Mouse (Mus musculus): ENCODE measurements at regions not wholly inside any gene's neighbourhood (a gene's known extent, or its start where the extent isn't known, plus 50 kb on each side); places are given as distances from the start of the nearest gene placed in this dataset.

GRCm38 (mm10) chr13:100950348-100951184 lies 117.3 kb upstream of the Slc30a5 start:
- no peak overlapping the region for H3K4me2 ChIP-seq (replicated peaks)
- ATAC-seq (ENCODE audit: low FRiP score) (peak; percentile 74; the same call in 1 of the 2 replicates), DNase-seq (ENCODE audit: low spot score) (peak; percentile 50)
- no peak overlapping the region for H3K9ac ChIP-seq
- no peak overlapping the region for H3K27ac ChIP-seq
- 30% methylated on average over 7 of the region's 7 CpGs for WGBS
- H3K4me3 ChIP-seq (replicated peaks; ENCODE audit: low read length) = no peak overlapping the region
- H3K9me3 ChIP-seq (ENCODE audit: control insufficient read depth, low read length) = no peaks in the 10 kb centered on the region
- H3K4me1 ChIP-seq (replicated peaks; ENCODE audit: control insufficient read depth, insufficient read depth, low read length) = peaks cover 5% of the 10 kb centered on the region
- H3K27me3 ChIP-seq (ENCODE audit: control insufficient read depth, insufficient read depth, low read length) = no peaks in the 10 kb centered on the region
- H3K36me3 ChIP-seq (replicated peaks; ENCODE audit: control insufficient read depth, insufficient read depth) = no peaks in the 10 kb centered on the region

- ATAC-seq (ENCODE audit: low FRiP score) (no peak), DNase-seq (ENCODE audit: low spot score) (no peak)
- Histone ChIP-seq H3K9me3 (ENCODE audit: control insufficient read depth, low read length) (no peaks in the 10 kb centered on the region), H3K27me3 (ENCODE audit: control insufficient read depth, insufficient read depth, low read length) (no peaks in the 10 kb centered on the region), H3K27ac (no peak overlapping the region), H3K4me2 (replicated peaks) (no peak overlapping the region), H3K36me3 (replicated peaks; ENCODE audit: control insufficient read depth, insufficient read depth) (no peaks in the 10 kb centered on the region), H3K9ac (no peak overlapping the region), H3K4me3 (replicated peaks; ENCODE audit: low read length) (no peak overlapping the region), H3K4me1 (replicated peaks; ENCODE audit: control insufficient read depth, insufficient read depth, low read length) (no peaks in the 10 kb centered on the region)
- 70% methylated on average over 5 of the region's 5 CpGs for WGBS
These were observed 110.1 kb upstream of the Slc30a5 start for GRCm38 (mm10) chr13:100943206-100943848.

- Histone ChIP-seq H3K27ac (no peak overlapping the region), H3K9me3 (ENCODE audit: control insufficient read depth, low read length) (no peaks in the 10 kb centered on the region), H3K36me3 (replicated peaks; ENCODE audit: control insufficient read depth, insufficient read depth) (no peaks in the 10 kb centered on the region), H3K4me3 (replicated peaks; ENCODE audit: low read length) (no peak overlapping the region), H3K4me1 (replicated peaks; ENCODE audit: control insufficient read depth, insufficient read depth, low read length) (no peaks in the 10 kb centered on the region), H3K4me2 (replicated peaks) (no peak overlapping the region), H3K27me3 (ENCODE audit: control insufficient read depth, insufficient read depth, low read length) (no peaks in the 10 kb centered on the region), H3K9ac (no peak overlapping the region)
- 81% methylated on average over 13 of the region's 13 CpGs for WGBS
- ATAC-seq (ENCODE audit: low FRiP score) (no peak), DNase-seq (ENCODE audit: low spot score) (peak; percentile 33)
These were observed 107.6 kb upstream of the Slc30a5 start for GRCm38 (mm10) chr13:100940791-100941190.

- WGBS = 36% methylated on average over 4 of the region's 4 CpGs
- Histone ChIP-seq H3K4me1 (replicated peaks; ENCODE audit: control insufficient read depth, insufficient read depth, low read length) (no peaks in the 10 kb centered on the region), H3K9ac (no peak overlapping the region), H3K27ac (no peak overlapping the region), H3K9me3 (ENCODE audit: control insufficient read depth, low read length) (no peaks in the 10 kb centered on the region), H3K27me3 (ENCODE audit: control insufficient read depth, insufficient read depth, low read length) (no peaks in the 10 kb centered on the region), H3K4me3 (replicated peaks; ENCODE audit: low read length) (no peak overlapping the region), H3K36me3 (replicated peaks; ENCODE audit: control insufficient read depth, insufficient read depth) (no peaks in the 10 kb centered on the region), H3K4me2 (replicated peaks) (no peak overlapping the region)
- ATAC-seq (ENCODE audit: low FRiP score) = peak; percentile 31; the same call in 1 of the 2 replicates
- peak; percentile 74 for DNase-seq (ENCODE audit: low spot score)
These were observed 106.5 kb upstream of the Slc30a5 start for GRCm38 (mm10) chr13:100939677-100940076.

- H3K27ac ChIP-seq = no peak overlapping the region
- no peaks in the 10 kb centered on the region for H3K36me3 ChIP-seq (replicated peaks; ENCODE audit: control insufficient read depth, insufficient read depth)
- H3K4me2 ChIP-seq (replicated peaks) = no peak overlapping the region
- H3K27me3 ChIP-seq (ENCODE audit: control insufficient read depth, insufficient read depth, low read length) = no peaks in the 10 kb centered on the region
- H3K9ac ChIP-seq = no peak overlapping the region
- no peaks in the 10 kb centered on the region for H3K9me3 ChIP-seq (ENCODE audit: control insufficient read depth, low read length)
- 92% methylated on average over 8 of the region's 8 CpGs for WGBS
- no peak overlapping the region for H3K4me3 ChIP-seq (replicated peaks; ENCODE audit: low read length)
- DNase-seq (ENCODE audit: low spot score) (no peak), ATAC-seq (ENCODE audit: low FRiP score) (no peak)
- no peaks in the 10 kb centered on the region for H3K4me1 ChIP-seq (replicated peaks; ENCODE audit: control insufficient read depth, insufficient read depth, low read length)
These were observed 100.0 kb upstream of the Slc30a5 start for GRCm38 (mm10) chr13:100933265-100933664.

- no peak overlapping the region for H3K4me2 ChIP-seq (replicated peaks)
- DNase-seq (ENCODE audit: low spot score) (no peak), ATAC-seq (ENCODE audit: low FRiP score) (no peak)
- no peaks in the 10 kb centered on the region for H3K9me3 ChIP-seq (ENCODE audit: control insufficient read depth, low read length)
- no peak overlapping the region for H3K27ac ChIP-seq
- H3K27me3 ChIP-seq (ENCODE audit: control insufficient read depth, insufficient read depth, low read length) = no peaks in the 10 kb centered on the region
- H3K4me3 ChIP-seq (replicated peaks; ENCODE audit: low read length) = no peak overlapping the region
- no peaks in the 10 kb centered on the region for H3K36me3 ChIP-seq (replicated peaks; ENCODE audit: control insufficient read depth, insufficient read depth)
- WGBS = 83% methylated on average over 2 of the region's 2 CpGs
- H3K9ac ChIP-seq = no peak overlapping the region
- no peaks in the 10 kb centered on the region for H3K4me1 ChIP-seq (replicated peaks; ENCODE audit: control insufficient read depth, insufficient read depth, low read length)
These were observed 66.3 kb upstream of the Slc30a5 start for GRCm38 (mm10) chr13:100899566-100899965.

- H3K9me3 ChIP-seq (ENCODE audit: control insufficient read depth, low read length) = no peaks in the 10 kb centered on the region
- 88% methylated on average over 9 of the region's 9 CpGs for WGBS
- H3K36me3 ChIP-seq (replicated peaks; ENCODE audit: control insufficient read depth, insufficient read depth) = no peaks in the 10 kb centered on the region
- no peak overlapping the region for H3K9ac ChIP-seq
- ATAC-seq (ENCODE audit: low FRiP score) (no peak), DNase-seq (ENCODE audit: low spot score) (no peak)
- no peak overlapping the region for H3K4me3 ChIP-seq (replicated peaks; ENCODE audit: low read length)
- no peak overlapping the region for H3K27ac ChIP-seq
- no peak overlapping the region for H3K4me2 ChIP-seq (replicated peaks)
- H3K4me1 ChIP-seq (replicated peaks; ENCODE audit: control insufficient read depth, insufficient read depth, low read length) = peaks cover 12% of the 10 kb centered on the region
- H3K27me3 ChIP-seq (ENCODE audit: control insufficient read depth, insufficient read depth, low read length) = no peaks in the 10 kb centered on the region
These were observed 60.6 kb upstream of the Slc30a5 start for GRCm38 (mm10) chr13:100893871-100894270.

- DNase-seq (ENCODE audit: low spot score) (no peak), ATAC-seq (ENCODE audit: low FRiP score) (no peak)
- Histone ChIP-seq H3K36me3 (replicated peaks; ENCODE audit: control insufficient read depth, insufficient read depth) (no peaks in the 10 kb centered on the region), H3K9ac (no peak overlapping the region), H3K27me3 (ENCODE audit: control insufficient read depth, insufficient read depth, low read length) (no peaks in the 10 kb centered on the region), H3K4me3 (replicated peaks; ENCODE audit: low read length) (no peak overlapping the region), H3K4me1 (replicated peaks; ENCODE audit: control insufficient read depth, insufficient read depth, low read length) (peaks cover 12% of the 10 kb centered on the region), H3K9me3 (ENCODE audit: control insufficient read depth, low read length) (no peaks in the 10 kb centered on the region), H3K27ac (peak overlapping the region; percentile 72), H3K4me2 (replicated peaks) (peak overlapping the region; percentile 52)
- 54% methylated on average over 1 of the region's 1 CpGs for WGBS
These were observed 59.9 kb upstream of the Slc30a5 start for GRCm38 (mm10) chr13:100893096-100893495.

GRCm38 (mm10) chr13:100892647-100893071 lies 59.4 kb upstream of the Slc30a5 start:
- no peaks in the 10 kb centered on the region for H3K9me3 ChIP-seq (ENCODE audit: control insufficient read depth, low read length)
- peak overlapping the region; percentile 32 for H3K9ac ChIP-seq

More at GRCm38 (mm10) chr13:100892647-100893071, 59.4 kb upstream of the Slc30a5 start:
- 37% methylated on average over 13 of the region's 13 CpGs for WGBS
- ATAC-seq (ENCODE audit: low FRiP score) (peak; percentile 64), DNase-seq (ENCODE audit: low spot score) (peak; percentile 56)
- no peaks in the 10 kb centered on the region for H3K27me3 ChIP-seq (ENCODE audit: control insufficient read depth, insufficient read depth, low read length)
- H3K27ac ChIP-seq = peak overlapping the region; percentile 72
- peak overlapping the region; percentile 17; the same call in 1 of the 2 replicates for H3K4me3 ChIP-seq (replicated peaks; ENCODE audit: low read length)
- peak overlapping the region; percentile 52 for H3K4me2 ChIP-seq (replicated peaks)
- peaks cover 12% of the 10 kb centered on the region for H3K4me1 ChIP-seq (replicated peaks; ENCODE audit: control insufficient read depth, insufficient read depth, low read length)
- no peaks in the 10 kb centered on the region for H3K36me3 ChIP-seq (replicated peaks; ENCODE audit: control insufficient read depth, insufficient read depth)
